ENCODE assay signal across 16 mouse cellular contexts in the genomic region with DNA sequence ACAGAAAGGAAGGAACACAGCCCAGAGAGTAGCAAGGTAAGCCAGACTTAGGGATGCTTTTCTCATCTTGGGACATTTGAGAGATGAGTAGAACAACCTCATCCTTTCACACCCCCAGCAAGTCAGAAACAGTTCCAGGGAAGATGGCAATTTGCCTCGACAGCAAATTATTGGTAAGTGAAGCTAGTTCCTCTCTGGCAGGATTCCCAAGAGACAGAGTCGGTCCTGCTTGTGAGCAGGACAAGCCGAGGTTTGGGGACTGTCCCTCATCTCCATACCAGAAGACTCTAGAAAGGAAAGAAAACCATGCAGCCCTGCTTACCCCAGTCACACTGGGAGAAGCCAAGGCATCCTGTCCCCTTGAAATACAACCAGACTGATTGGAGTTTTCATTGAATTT.
A peak's percentile ranks its signal among the peaks of the same experiment; 100 is the strongest.
DNase-seq lines count a peak whose midpoint lies in the region; ATAC-seq and TF ChIP-seq lines count a peak whose summit lies in the region.
"Had no signal": no experiment of that assay in that cellular context is flagged by ENCODE, and none has a peak within 500 bp of the region (broad histone marks: within the 10 kb centered on the region; RNA-seq: fewer than 3 reads in every experiment).

No protein-coding gene starts in this region.

- intact Hi-C loops in heart, postnatal 10 days (cut with DNase I) = no loop called here
- intact Hi-C loops in heart, adult 2 months (cut with DNase I) = no loop called here

- TF ChIP-seq POLR2A in heart, adult 2 months (IDR thresholded peaks at IDR 0.05; ENCODE audit: insufficient read depth, low read depth, low read length) = no peak

- DNase-seq in heart, postnatal 10 days = peak; percentile 13 to 29
- DNase-seq in heart, adult 2 months = no peak
- peak; percentile 83 for DNase-seq in lung, embryonic 14.5 days
- DNase-seq in lung, adult 18-20 months = no peak
- DNase-seq in Muller cell, postnatal 12 days (ENCODE audit: inconsistent ontology term) = peak; percentile 26
- peak; percentile 49 for DNase-seq in retina, postnatal 1 day
- DNase-seq in frontal cortex, postnatal 25 days (ENCODE audit: low spot score in 2 of 2) = no peak
- DNase-seq: cerebellum, adult 11-12 months; gastrocnemius, adult 2 months; heart, postnatal 4 days; kidney, postnatal 4 days had no signal

- no peak for TF ChIP-seq CTCF in heart, adult 2 months (IDR thresholded peaks at IDR 0.05)
- no peak for TF ChIP-seq CTCF in lung, embryonic 14.5 days (IDR thresholded peaks at IDR 0.05; ENCODE audit: low read depth)

- H3K27me3 ChIP-seq in heart, adult 2 months (ENCODE audit: control insufficient read depth, insufficient read depth, low read length) = no peaks in the 10 kb centered on the region
- no peaks in the 10 kb centered on the region for H3K27me3 ChIP-seq in lung, embryonic 14.5 days (ENCODE audit: insufficient read depth, low read length)
- H3K27me3 ChIP-seq: forebrain, embryonic 12.5 days; liver, embryonic 15.5 days; stomach, embryonic 15.5 days had no signal

- no peak overlapping the region for H3K4me3 ChIP-seq in heart, adult 2 months
- H3K4me3 ChIP-seq in lung, embryonic 14.5 days (ENCODE audit: low read depth, low read length) = no peak overlapping the region
- H3K4me3 ChIP-seq: forebrain, embryonic 12.5 days; gastrocnemius, adult 2 months; liver, embryonic 15.5 days; stomach, embryonic 15.5 days had no signal

- TF ChIP-seq EP300 in heart, adult 2 months (IDR thresholded peaks at IDR 0.05; ENCODE audit: insufficient read depth, low read depth, low read length) = no peak

- H3K4me2 ChIP-seq in lung, embryonic 14.5 days = no peak overlapping the region
- H3K4me2 ChIP-seq: forebrain, embryonic 12.5 days; heart, embryonic 11.5 days; liver, embryonic 15.5 days; stomach, embryonic 15.5 days had no signal

- H3K9me3 ChIP-seq in lung, embryonic 14.5 days (ENCODE audit: low read depth, low read length) = no peaks in the 10 kb centered on the region
- H3K9me3 ChIP-seq: forebrain, embryonic 12.5 days; liver, embryonic 15.5 days; stomach, embryonic 15.5 days had no signal

- 0 out of 2 replicates have a peak, but pooled peaks have one; percentile 44 for ATAC-seq in lung, embryonic 14.5 days (ENCODE audit: insufficient read depth)
- ATAC-seq: activated CD4-positive, CD25-positive, alpha-beta regulatory T cell, adult 4 months had no signal

- 13% methylated on average over 3 of the region's 3 CpGs for WGBS in heart, adult 2 months
- WGBS in lung, embryonic 14.5 days = 28% methylated on average over 3 of the region's 3 CpGs

- H3K4me1 ChIP-seq in heart, adult 2 months (ENCODE audit: control insufficient read depth, insufficient read depth, low read length) = peaks cover 8% of the 10 kb centered on the region
- peaks cover 10% of the 10 kb centered on the region for H3K4me1 ChIP-seq in lung, embryonic 14.5 days (ENCODE audit: insufficient read depth)
- H3K4me1 ChIP-seq: liver, embryonic 15.5 days; stomach, embryonic 15.5 days had no signal

- H3K9ac ChIP-seq in heart, adult 2 months (ENCODE audit: low read depth, low read length) = no peak overlapping the region
- H3K9ac ChIP-seq in lung, embryonic 14.5 days = no peak overlapping the region
- H3K9ac ChIP-seq: forebrain, embryonic 12.5 days; liver, embryonic 15.5 days; stomach, embryonic 15.5 days had no signal

- H3K36me3 ChIP-seq in heart, adult 2 months (ENCODE audit: control insufficient read depth, insufficient read depth, low read length) = peaks cover 4% of the 10 kb centered on the region
- no peaks in the 10 kb centered on the region for H3K36me3 ChIP-seq in lung, embryonic 14.5 days (ENCODE audit: insufficient read depth)
- H3K36me3 ChIP-seq: forebrain, embryonic 12.5 days; liver, embryonic 15.5 days; stomach, embryonic 15.5 days had no signal

- H3K27ac ChIP-seq in heart, adult 2 months = no peak overlapping the region
- no peak overlapping the region for H3K27ac ChIP-seq in lung, embryonic 14.5 days (ENCODE audit: low read depth)
- H3K27ac ChIP-seq: forebrain, embryonic 12.5 days; gastrocnemius, adult 2 months; liver, embryonic 15.5 days; stomach, embryonic 15.5 days had no signal

- no peaks in the 10 kb centered on the region for H3K79me2 ChIP-seq in heart, adult 2 months (replicated peaks; ENCODE audit: control insufficient read depth, insufficient read depth, low read length)

Comparison
In these comparisons a context has a peak if more than half of its experiments do, and no peak if none do; other contexts are left out.
1. DNase-seq: peak in heart, postnatal 10 days (2 of 2), lung, embryonic 14.5 days (single experiment), Muller cell, postnatal 12 days (single experiment) and retina, postnatal 1 day (single experiment); none in heart, adult 2 months (0 of 2), lung, adult 18-20 months (0 of 2) and frontal cortex, postnatal 25 days (0 of 2).